Mouse (Mus musculus) midbrain, embryonic 15.5 days (tissue): ENCODE results near the gene Fbxo27. TPM values are rescaled to one million over a fixed set of nuclear protein-coding genes. Genes with fewer than 3 reads are reported as not detected.
A peak's percentile ranks its signal among the peaks of the same experiment; 100 is the strongest.

Source experiments
- ATAC-seq: fragments of 200-750 bp; cut with Nextera tagmentation; replicated peaks from 2 replicates; pipeline ENCODE4 v1.8.0; 2017; ENCODE audit warnings: moderate TSS enrichment
- H3K27ac ChIP-seq: fragments of 300-500 bp; sonication (generic); 2 replicates; pipeline ENCODE4 v1.5.1; 2015; ENCODE audit warnings: mild to moderate bottlenecking, inconsistent platforms
- H3K27me3 ChIP-seq: fragments of 300-500 bp; sonication (generic); replicated peaks from 2 replicates; pipeline ENCODE4 v1.6.1; 2015; ENCODE audit warnings: inconsistent platforms
- H3K36me3 ChIP-seq: fragments of 300-500 bp; sonication (generic); replicated peaks from 2 replicates; pipeline ENCODE4 v1.6.1; 2015; ENCODE audit warnings: inconsistent platforms
- H3K4me1 ChIP-seq: fragments of 300-500 bp; sonication (generic); 2 replicates; pipeline ENCODE4 v1.6.1; 2015; ENCODE audit warnings: inconsistent platforms
- H3K4me2 ChIP-seq: fragments of 300-500 bp; sonication (generic); 2 replicates; pipeline ENCODE4 v1.6.1; 2015; ENCODE audit warnings: inconsistent platforms, mild to moderate bottlenecking, moderate library complexity
- H3K4me3 ChIP-seq: fragments of 300-500 bp; sonication (generic); 2 replicates; pipeline ENCODE4 v1.5.1; 2015; ENCODE audit warnings: mild to moderate bottlenecking, inconsistent platforms
- H3K9ac ChIP-seq: fragments of 300-500 bp; sonication (generic); 2 replicates; pipeline ENCODE4 v1.6.1; 2015; ENCODE audit warnings: mild to moderate bottlenecking, inconsistent platforms
- H3K9me3 ChIP-seq: fragments of 300-500 bp; sonication (generic); 2 replicates; pipeline ENCODE4 v1.6.1; 2016; ENCODE audit warnings: inconsistent platforms
- WGBS: fragments of 180-500 bp; shearing (Covaris S2); methylation state at CpG from one replicate; pipeline ENCODE4 v1.1.7; 2015; ENCODE audit warnings: mixed read lengths; 5-methylcytosine and 5-hydroxymethylcytosine counted together
- polyA plus RNA-seq: library from polyadenylated mRNA; unstranded; fragments of >200 nt; fragmentation: Nextera tagmentation; extraction: Ambion mirVana; gene quantifications from 2 replicates; pipeline ENCODE4 v1.2.1, GENCODE M21; 2015

Fbxo27 gene
- polyA plus RNA-seq, 1 experiment from 2014 or later = 12.1 TPM

- Histone ChIP-seq H3K9me3 (no peaks in the 10 kb centered on the region), H3K9ac (no peak overlapping the region), H3K4me3 (no peak overlapping the region), H3K4me2 (no peak overlapping the region), H3K36me3 (no peaks in the 10 kb centered on the region), H3K4me1 (peaks cover 7% of the 10 kb centered on the region), H3K27me3 (no peaks in the 10 kb centered on the region), H3K27ac (no peak overlapping the region)
- ATAC-seq = no peak
- WGBS = 83% methylated on average over 5 of the region's 5 CpGs
Measured at GRCm38 (mm10) chr7:28714667-28715066, 22.0 kb downstream of the Fbxo27 start.

- no peak overlapping the region for H3K9ac ChIP-seq
- no peaks in the 10 kb centered on the region for H3K36me3 ChIP-seq
- H3K9me3 ChIP-seq = no peaks in the 10 kb centered on the region
- H3K27ac ChIP-seq = no peak overlapping the region
- no peaks in the 10 kb centered on the region for H3K27me3 ChIP-seq
- H3K4me2 ChIP-seq = no peak overlapping the region
- peaks cover 7% of the 10 kb centered on the region for H3K4me1 ChIP-seq
- no peak for ATAC-seq
- WGBS = 92% methylated on average over 2 of the region's 2 CpGs
- no peak overlapping the region for H3K4me3 ChIP-seq
Measured at GRCm38 (mm10) chr7:28715598-28715997, 22.9 kb downstream of the Fbxo27 start.

GRCm38 (mm10) chr7:28716590-28717281 lies 24.1 kb downstream of the Fbxo27 start, which contains the start of gene Fbxo17:
TSS of gene Fbxo17 (plus strand) at chr7:28716804.
- Histone ChIP-seq H3K9ac (peak within 1 kb of the TSS; percentile 48), H3K4me2 (peak within 1 kb of the TSS; percentile 71), H3K4me3 (peak within 1 kb of the TSS; percentile 38), H3K4me1 (peaks cover 7% of the 10 kb centered on the region), H3K36me3 (no peaks in the 10 kb centered on the region), H3K27me3 (no peaks in the 10 kb centered on the region), H3K9me3 (no peaks in the 10 kb centered on the region), H3K27ac (no peak within 1 kb of the TSS)
- WGBS = 2% methylated on average over 36 of the region's 36 CpGs
- peak; percentile 60 for ATAC-seq

- no peak for ATAC-seq
- Histone ChIP-seq H3K9ac (no peak overlapping the region), H3K9me3 (no peaks in the 10 kb centered on the region), H3K4me2 (no peak overlapping the region), H3K27me3 (no peaks in the 10 kb centered on the region), H3K27ac (no peak overlapping the region), H3K36me3 (no peaks in the 10 kb centered on the region), H3K4me3 (no peak overlapping the region), H3K4me1 (peaks cover 7% of the 10 kb centered on the region)
- 89% methylated on average over 10 of the region's 10 CpGs for WGBS
Measured at GRCm38 (mm10) chr7:28717726-28718125, 25.1 kb downstream of the Fbxo27 start.

GRCm38 (mm10) chr7:28719159-28719558 lies 26.5 kb downstream of the Fbxo27 start:
- Histone ChIP-seq H3K4me2 (no peak overlapping the region), H3K36me3 (no peaks in the 10 kb centered on the region), H3K4me3 (no peak overlapping the region), H3K9ac (no peak overlapping the region), H3K27ac (no peak overlapping the region), H3K4me1 (peaks cover 7% of the 10 kb centered on the region), H3K9me3 (no peaks in the 10 kb centered on the region), H3K27me3 (no peaks in the 10 kb centered on the region)
- no peak for ATAC-seq
- WGBS = 69% methylated on average over 4 of the region's 4 CpGs

- no peak overlapping the region for H3K27ac ChIP-seq
- no peaks in the 10 kb centered on the region for H3K9me3 ChIP-seq
- H3K4me2 ChIP-seq = no peak overlapping the region
- ATAC-seq = no peak
- no peaks in the 10 kb centered on the region for H3K36me3 ChIP-seq
- 96% methylated on average over 2 of the region's 2 CpGs for WGBS
- H3K4me3 ChIP-seq = no peak overlapping the region
- H3K27me3 ChIP-seq = no peaks in the 10 kb centered on the region
- no peak overlapping the region for H3K9ac ChIP-seq
- peaks cover 7% of the 10 kb centered on the region for H3K4me1 ChIP-seq
Measured at GRCm38 (mm10) chr7:28719650-28720049, 27.0 kb downstream of the Fbxo27 start.

- H3K4me3 ChIP-seq = no peak overlapping the region
- H3K36me3 ChIP-seq = no peaks in the 10 kb centered on the region
- no peaks in the 10 kb centered on the region for H3K27me3 ChIP-seq
- no peak overlapping the region for H3K4me2 ChIP-seq
- 72% methylated on average over 3 of the region's 3 CpGs for WGBS
- peaks cover 7% of the 10 kb centered on the region for H3K4me1 ChIP-seq
- H3K9me3 ChIP-seq = no peaks in the 10 kb centered on the region
- H3K27ac ChIP-seq = no peak overlapping the region
- no peak overlapping the region for H3K9ac ChIP-seq
- no peak for ATAC-seq
Measured at GRCm38 (mm10) chr7:28720753-28721537, 28.3 kb downstream of the Fbxo27 start.

GRCm38 (mm10) chr7:28722079-28722478 lies 29.4 kb downstream of the Fbxo27 start:
- Histone ChIP-seq H3K27me3 (no peaks in the 10 kb centered on the region), H3K4me1 (peaks cover 3% of the 10 kb centered on the region), H3K4me2 (no peak overlapping the region), H3K9me3 (no peaks in the 10 kb centered on the region), H3K27ac (no peak overlapping the region), H3K4me3 (no peak overlapping the region), H3K36me3 (no peaks in the 10 kb centered on the region), H3K9ac (no peak overlapping the region)
- 95% methylated on average over 7 of the region's 7 CpGs for WGBS
- no peak for ATAC-seq

- Histone ChIP-seq H3K4me2 (no peak overlapping the region), H3K36me3 (no peaks in the 10 kb centered on the region), H3K27me3 (no peaks in the 10 kb centered on the region), H3K9me3 (no peaks in the 10 kb centered on the region), H3K4me1 (peaks cover 3% of the 10 kb centered on the region), H3K9ac (no peak overlapping the region), H3K4me3 (no peak overlapping the region), H3K27ac (no peak overlapping the region)
- ATAC-seq = no peak
- WGBS = 90% methylated on average over 2 of the region's 2 CpGs
Measured at GRCm38 (mm10) chr7:28724613-28725012, 32.0 kb downstream of the Fbxo27 start.

- peaks cover 3% of the 10 kb centered on the region for H3K4me1 ChIP-seq
- H3K4me2 ChIP-seq = peak overlapping the region; percentile 33
- H3K4me3 ChIP-seq = no peak overlapping the region
- no peaks in the 10 kb centered on the region for H3K9me3 ChIP-seq
- ATAC-seq = peak; percentile 73; the same call in 1 of the 2 replicates
- H3K9ac ChIP-seq = peak overlapping the region; percentile 17; the same call in 1 of the 2 replicates
- no peaks in the 10 kb centered on the region for H3K36me3 ChIP-seq
- WGBS = 5% methylated on average over 14 of the region's 14 CpGs
- H3K27me3 ChIP-seq = no peaks in the 10 kb centered on the region
- H3K27ac ChIP-seq = no peak overlapping the region
Measured at GRCm38 (mm10) chr7:28726600-28726999, 34.0 kb downstream of the Fbxo27 start.

- no peaks in the 10 kb centered on the region for H3K27me3 ChIP-seq
- no peaks in the 10 kb centered on the region for H3K36me3 ChIP-seq
- 50% methylated on average over 10 of the region's 10 CpGs for WGBS
- no peak overlapping the region for H3K4me2 ChIP-seq
- H3K9me3 ChIP-seq = no peaks in the 10 kb centered on the region
- ATAC-seq = 0 out of 2 replicates have a peak, but pooled peaks have one; percentile 11
- H3K4me1 ChIP-seq = peaks cover 8% of the 10 kb centered on the region
- no peak overlapping the region for H3K4me3 ChIP-seq
- no peak overlapping the region for H3K9ac ChIP-seq
- H3K27ac ChIP-seq = no peak overlapping the region
Measured at GRCm38 (mm10) chr7:28727649-28728340, 35.1 kb downstream of the Fbxo27 start.
